Mouse (Mus musculus): ENCODE measurements around the gene C1qtnf9.

The C1qtnf9 gene

DNA sequence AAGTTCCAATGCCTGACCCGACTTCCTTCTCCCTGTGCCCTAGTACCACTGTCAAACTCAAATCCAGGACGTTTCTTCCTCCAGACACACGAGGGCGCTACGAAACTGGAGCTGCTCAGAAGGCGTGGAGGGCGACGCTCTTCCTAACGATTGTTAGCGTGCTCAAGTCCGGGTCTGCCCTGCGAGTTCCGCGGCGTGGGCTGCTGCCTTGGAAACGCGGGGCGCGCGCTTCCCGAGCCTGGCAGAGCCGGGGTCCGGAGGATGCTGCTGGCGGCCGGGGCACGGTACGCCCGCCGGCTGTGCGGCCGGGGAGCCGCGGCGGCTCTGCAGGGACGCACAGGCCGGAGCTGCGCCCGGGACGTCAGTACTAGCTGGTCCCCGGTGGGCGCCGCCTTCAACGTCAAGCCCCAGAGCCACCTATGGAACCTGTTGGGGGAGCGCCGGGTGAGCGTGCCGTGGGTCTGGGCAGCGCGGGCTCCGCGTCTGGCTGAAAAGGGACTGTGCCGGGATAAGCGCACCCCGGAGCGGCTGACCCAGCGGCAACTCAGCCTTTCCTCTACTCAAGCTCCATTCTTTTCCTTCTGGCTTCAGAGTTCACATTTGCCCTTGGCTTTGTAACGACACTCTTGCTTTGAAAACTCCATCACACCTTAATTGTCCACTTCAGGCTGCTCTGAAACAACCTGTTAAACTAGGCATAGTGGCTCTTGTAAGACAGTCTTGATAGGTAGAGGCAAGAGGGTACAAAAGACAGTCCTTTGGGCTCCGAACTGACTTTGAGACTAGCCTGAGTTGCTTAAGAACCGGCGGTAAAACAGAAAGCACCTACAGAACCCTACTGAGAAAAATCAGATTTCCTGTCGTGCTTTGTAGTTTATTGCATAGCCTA is 16.7 kb downstream of the C1qtnf9 start, which contains the start of gene Mipep:
Gene Mipep, plus strand, starts transcription at position 147 of the 889 bp plus-strand sequence.
- DNase-seq (ENCODE audit: low spot score in 2 of 2): peak; percentile 57 to 81

GRCm38 (mm10) chr14:60790103-60790502 is 22.2 kb downstream of the C1qtnf9 start:
- peak in 1 of 2 experiments; percentile 62 for DNase-seq (ENCODE audit: low spot score in 2 of 2)

- no peak for DNase-seq (ENCODE audit: low spot score in 2 of 2)
Measured at GRCm38 (mm10) chr14:60796600-60797322, 28.8 kb downstream of the C1qtnf9 start.

DNA sequence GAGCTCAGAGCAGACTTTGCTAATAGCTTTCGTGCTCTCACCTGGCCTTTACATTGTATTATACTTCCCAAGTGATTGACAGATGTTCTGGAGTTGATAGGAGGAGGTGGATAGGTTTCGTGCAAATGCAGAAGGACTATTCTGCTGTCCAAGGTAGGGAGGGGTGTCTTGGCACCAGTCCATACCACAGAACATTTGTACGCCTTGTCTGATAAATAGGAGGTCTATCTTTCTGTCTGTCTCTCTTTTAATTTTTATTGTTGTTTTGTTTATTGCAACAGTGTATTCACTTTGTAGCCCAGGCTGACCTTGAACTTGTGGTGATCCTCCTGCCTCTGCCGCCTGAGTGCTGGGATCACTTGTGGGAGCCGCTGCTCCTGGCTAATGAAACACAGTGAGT is 29.7 kb downstream of the C1qtnf9 start:
- no peak for DNase-seq (ENCODE audit: low spot score in 2 of 2)

- no peak for DNase-seq (ENCODE audit: low spot score in 2 of 2)
Measured at GRCm38 (mm10) chr14:60798721-60799120, 30.8 kb downstream of the C1qtnf9 start.

DNA sequence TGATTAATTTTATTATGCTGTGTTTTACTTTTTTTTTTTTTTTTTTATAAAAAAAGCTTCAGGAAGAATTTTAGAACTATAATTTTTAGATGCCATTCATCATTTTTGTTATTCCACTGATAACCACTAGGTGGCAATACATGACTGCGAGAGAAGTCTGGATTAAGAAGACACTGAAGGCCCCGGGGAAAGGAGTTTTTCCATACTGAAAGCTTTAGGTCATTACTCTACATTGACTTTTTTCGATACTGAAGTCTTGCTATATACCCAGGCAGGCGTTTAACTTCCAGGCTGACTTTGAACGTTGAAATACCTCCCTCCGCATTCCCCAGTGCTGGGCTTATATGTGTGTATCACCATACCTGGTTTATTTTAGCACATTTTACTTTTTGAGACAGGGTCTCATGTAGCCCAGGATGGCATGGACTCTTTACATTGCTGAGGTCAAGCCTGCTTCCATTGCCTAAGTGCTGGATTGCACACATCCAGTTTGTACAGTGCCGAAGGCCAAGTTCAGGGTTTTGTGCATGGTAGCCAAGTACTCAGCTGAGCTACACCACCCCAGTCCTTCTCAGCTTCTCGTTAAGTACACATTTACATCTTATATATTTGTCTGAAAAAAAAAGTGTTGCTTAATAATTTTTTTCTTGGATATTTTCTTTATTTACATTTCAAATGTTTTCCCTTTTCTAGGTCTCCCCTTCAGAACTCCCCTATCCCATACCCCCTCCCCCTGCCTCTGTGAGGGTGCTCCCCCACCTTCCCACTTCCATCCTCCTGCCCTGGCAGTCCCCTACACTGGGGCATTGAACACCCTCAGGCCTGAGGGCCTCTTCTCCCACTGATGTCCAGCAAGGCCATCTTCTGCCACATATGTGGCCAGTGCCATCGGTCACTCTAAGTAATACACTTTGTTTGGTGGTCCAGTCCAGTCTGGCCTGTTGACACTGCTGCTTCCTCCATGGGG is 32.1 kb downstream of the C1qtnf9 start:
- DNase-seq (ENCODE audit: low spot score in 2 of 2): no peak

GRCm38 (mm10) chr14:60802026-60802425 is 34.1 kb downstream of the C1qtnf9 start:
- no peak for DNase-seq (ENCODE audit: low spot score in 2 of 2)

DNA sequence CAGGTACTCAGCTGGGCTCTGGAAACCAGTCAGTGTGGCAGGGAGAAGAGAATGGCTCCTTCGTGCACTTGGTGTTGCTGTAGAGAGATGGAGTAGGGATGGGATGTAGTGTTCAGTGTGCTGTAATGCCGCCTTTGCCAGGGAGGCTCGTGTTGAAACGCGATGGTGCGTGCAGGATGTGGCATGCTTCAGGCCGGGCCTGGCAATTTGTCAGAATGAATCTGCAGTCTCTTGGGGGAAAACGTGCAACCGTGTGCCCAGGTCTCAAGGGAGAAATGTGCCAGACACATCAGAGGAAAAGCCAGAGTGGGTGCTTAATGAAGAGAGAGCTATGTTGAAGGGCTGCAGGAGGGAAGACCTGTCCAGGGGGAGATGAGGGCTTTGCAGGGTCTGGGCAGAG is 37.0 kb downstream of the C1qtnf9 start:
- no peak for DNase-seq (ENCODE audit: low spot score in 2 of 2)

GRCm38 (mm10) chr14:60805871-60806270 is 37.9 kb downstream of the C1qtnf9 start:
- no peak for DNase-seq (ENCODE audit: low spot score in 2 of 2)

DNA sequence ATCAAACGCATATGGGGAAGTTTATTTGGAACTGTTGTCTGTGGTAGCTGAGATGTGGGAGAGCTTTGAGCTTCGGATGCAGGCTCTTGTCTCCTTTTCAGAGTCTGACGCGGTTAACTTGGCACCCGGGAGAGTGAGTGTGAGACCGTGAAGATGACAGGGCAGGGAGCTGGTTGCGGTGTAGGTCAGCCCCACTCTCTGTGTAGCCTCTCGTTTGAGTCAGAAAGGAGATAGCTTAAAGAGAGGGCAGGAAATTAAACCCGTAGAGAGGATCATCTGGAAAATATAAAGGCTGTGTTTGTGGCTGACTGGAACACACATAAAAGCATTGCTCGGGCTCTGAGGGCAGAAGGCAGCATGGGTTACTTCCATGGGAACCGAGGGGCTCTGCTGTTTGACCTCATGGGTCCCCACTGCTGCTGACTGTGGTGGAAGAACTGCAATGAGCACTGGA is 39.0 kb downstream of the C1qtnf9 start:
- no peak for DNase-seq (ENCODE audit: low spot score in 2 of 2)

GRCm38 (mm10) chr14:60809881-60810280 is 41.9 kb downstream of the C1qtnf9 start:
- DNase-seq (ENCODE audit: low spot score in 2 of 2): no peak

DNA sequence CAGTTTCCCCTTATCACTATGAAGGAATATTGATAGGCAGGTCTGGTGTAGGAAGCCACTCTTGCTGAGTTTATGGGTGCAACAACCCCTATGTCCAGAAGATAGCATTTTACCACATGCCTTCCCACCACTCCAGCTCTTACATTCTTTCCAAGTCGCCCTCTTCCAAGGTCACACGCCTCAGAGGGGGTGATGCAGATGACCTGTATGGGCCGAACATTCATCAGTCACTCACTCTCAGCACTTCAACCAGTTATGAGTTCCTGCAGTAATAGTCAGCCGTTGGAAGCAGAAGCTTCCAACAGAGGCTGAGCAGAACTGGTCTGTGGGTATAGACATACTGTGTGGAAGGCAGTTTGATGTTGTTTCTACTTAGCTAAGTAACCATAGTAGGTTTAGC is 43.6 kb downstream of the C1qtnf9 start:
- no peak for DNase-seq (ENCODE audit: low spot score in 2 of 2)

DNA sequence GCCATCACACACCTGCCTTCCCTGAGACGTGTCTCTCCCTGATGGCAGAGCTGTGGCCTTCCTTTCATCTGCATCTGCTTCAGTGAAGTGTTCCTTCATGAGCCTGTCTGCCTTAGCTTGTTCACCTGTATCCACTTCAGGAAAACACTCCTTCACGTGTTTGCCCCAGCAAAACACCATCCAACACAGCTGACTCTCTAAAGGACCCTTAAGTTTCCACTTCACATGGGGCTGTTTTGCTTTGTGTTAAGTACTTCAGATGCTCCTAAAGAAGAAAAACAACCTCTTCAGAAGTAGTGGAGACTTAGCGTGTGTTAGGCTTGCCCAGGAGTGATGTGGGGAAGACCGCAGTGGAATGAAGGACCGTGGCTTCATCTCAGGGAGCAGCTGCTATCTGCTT is 47.2 kb downstream of the C1qtnf9 start:
- DNase-seq (ENCODE audit: low spot score in 2 of 2): no peak

DNA sequence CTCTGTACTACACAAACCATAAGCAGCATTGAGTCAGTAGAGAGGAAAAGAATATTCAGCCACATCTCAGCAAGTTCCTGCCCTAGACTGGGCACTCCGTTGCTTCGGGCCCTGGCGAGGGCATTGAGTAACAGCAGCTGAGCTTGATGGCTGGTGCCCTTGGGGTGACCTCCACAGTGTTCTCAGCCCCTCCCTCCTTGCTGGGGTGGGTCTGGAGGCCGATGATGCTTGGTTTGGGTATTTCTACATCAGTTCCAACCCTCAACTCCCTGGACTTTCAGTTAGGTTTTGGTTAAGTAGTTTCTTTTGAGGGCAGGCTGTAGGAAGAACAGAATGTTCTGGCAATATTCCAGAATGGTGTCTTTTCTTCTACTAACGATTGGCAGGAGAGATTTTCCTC is 50.1 kb downstream of the C1qtnf9 start:
- no peak for DNase-seq (ENCODE audit: low spot score in 2 of 2)

DNA sequence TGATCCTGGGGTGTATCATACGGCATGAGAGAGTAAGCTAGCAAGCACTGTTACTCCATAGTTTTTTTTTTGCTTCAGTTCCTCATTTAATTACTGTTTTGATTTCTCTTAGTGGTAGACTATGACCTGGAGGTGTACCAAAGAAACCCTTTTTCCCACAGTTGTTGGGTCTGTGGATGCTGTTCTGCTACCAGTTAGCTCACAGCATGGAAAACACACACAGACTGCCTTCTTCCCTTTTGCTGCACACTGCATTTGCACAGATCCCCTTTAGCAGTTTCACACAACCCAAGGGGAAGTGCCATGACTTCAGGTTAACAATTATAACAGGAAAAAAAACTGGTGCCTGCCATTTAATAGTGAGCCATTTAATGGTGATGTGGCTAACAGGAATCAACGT is 62.2 kb downstream of the C1qtnf9 start:
- DNase-seq (ENCODE audit: low spot score in 2 of 2): no peak
